Mouse (Mus musculus) common myeloid progenitor, adult 5-6 weeks (primary cell): ENCODE results near the gene Lypd6. TPM values are rescaled to one million over a fixed set of nuclear protein-coding genes. Genes with fewer than 3 reads are reported as not detected.

Experiments used
- ATAC-seq: replicated peaks from 2 replicates; pipeline ENCODE4 v1.8.0; 2016; ENCODE audit warnings: low read depth, mild to moderate bottlenecking, moderate TSS enrichment, inconsistent platforms; ENCODE audit not compliant: poor library complexity, severe bottlenecking
- total RNA-seq: library from RNA; stranded (forward); fragments of 200-1000, 187-1606 nt; gene quantifications from 2 replicates; pipeline ENCODE4 v1.2.3, GENCODE M21; 2017

Lypd6 gene
- total RNA-seq, 1 experiment from 2014 or later: not detected

DNA sequence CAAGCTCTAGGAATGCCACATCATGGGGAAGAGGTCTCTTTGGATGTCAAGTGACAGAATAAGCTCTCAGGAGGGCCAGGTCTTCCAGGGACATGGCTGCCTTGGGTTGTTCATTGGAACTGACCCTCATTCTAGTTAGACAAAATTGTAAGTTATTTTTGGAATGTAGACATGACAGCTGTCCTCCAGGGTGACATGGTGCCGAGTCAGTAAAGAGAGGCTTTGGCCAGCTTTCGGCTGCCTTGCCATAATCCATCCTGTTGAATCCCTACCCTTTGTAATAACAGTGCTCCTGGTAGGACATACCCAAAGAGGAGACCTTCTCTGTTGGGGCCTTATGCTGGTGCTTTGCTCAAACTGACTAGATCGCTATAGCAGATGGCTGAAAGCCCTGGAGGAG is 39.8 kb downstream of the Lypd6 start:
- no peak for ATAC-seq

DNA sequence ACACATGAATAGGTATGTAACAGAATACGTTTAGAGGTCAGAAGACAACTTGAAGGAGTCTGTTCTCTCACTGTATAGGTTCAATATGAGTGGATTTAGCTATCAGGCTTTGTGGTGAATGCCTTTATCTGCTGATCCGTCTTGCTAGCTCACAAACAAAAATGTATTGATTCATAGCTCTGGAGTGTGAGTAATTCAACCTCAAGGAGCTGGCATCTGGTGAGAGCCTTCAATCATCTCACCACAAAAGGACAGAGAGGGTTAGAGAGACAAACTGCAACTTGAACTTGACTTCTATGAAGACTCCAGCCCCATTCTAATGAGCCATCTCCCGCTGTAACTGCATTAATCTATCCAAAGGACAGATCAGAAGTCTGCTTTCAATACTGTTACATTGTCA is 40.6 kb downstream of the Lypd6 start:
- ATAC-seq: no peak

DNA sequence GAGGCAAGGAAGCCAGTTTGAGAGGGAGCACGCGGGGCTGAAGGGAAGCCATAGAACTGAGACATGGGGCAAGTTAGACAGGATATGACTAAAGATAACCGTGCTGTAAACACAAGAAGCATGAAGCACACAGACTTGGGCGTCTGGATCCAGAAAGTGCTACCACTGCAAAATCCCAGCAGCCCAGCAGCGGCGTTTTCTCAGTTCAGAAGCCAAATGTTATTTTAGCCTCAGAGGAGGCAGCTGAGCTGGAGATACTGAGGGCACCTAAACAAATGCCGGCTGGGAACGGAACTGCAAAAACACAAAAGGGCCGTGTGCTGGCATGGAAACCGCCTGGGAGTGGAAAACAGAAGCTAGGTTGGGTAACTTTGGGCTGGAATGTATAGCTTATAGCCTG is 43.9 kb downstream of the Lypd6 start:
- ATAC-seq: 0 out of 2 replicates have a peak, but pooled peaks have one; percentile 17

- ATAC-seq: no peak
These were observed 44.9 kb downstream of the Lypd6 start for GRCm38 (mm10) chr2:50111169-50111568.

- peak; percentile 71 for ATAC-seq
These were observed 45.4 kb downstream of the Lypd6 start for GRCm38 (mm10) chr2:50111609-50112008.

GRCm38 (mm10) chr2:50112427-50112826 is 46.2 kb downstream of the Lypd6 start:
- peak; percentile 80 for ATAC-seq

DNA sequence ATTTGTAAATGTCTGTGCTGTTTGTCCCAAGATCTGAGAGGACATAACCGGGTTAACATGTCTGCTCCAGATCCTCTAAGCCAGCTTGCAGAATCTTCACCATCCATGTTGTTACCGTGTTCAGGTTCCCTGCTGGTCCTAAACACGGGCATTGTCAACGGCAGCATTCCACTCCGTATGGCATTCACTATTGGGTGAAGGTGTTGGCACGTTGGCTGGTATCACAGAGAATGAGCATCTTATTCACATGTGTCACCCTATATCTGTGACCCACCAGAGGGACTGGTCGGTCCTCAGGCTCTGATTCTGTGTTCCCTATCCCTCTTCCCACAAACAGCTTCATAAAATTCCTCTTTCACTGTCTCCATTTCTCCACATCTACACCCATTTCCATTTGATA is 52.9 kb downstream of the Lypd6 start:
- ATAC-seq: no peak

- no peak for ATAC-seq
These were observed 54.6 kb downstream of the Lypd6 start for GRCm38 (mm10) chr2:50120839-50121238.

DNA sequence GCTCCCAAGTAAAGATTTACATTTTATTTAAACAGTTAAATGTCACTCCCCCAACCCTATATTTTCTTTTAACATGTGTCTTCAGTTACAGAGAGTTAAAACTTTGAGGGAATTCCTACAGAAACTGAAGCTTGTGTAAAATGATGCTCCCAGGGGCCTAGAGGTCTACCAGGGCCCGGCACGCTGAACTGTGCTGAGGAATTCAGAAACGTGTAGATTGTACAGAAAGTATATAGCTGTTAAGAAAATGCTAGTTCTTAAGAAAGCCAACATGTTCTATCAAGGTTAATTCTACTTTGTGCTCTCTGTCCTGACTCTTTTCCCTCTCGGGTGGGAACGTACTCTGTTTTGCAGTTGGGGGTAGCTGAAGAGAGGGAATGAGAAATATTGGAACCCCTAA is 57.1 kb downstream of the Lypd6 start:
- no peak for ATAC-seq

DNA sequence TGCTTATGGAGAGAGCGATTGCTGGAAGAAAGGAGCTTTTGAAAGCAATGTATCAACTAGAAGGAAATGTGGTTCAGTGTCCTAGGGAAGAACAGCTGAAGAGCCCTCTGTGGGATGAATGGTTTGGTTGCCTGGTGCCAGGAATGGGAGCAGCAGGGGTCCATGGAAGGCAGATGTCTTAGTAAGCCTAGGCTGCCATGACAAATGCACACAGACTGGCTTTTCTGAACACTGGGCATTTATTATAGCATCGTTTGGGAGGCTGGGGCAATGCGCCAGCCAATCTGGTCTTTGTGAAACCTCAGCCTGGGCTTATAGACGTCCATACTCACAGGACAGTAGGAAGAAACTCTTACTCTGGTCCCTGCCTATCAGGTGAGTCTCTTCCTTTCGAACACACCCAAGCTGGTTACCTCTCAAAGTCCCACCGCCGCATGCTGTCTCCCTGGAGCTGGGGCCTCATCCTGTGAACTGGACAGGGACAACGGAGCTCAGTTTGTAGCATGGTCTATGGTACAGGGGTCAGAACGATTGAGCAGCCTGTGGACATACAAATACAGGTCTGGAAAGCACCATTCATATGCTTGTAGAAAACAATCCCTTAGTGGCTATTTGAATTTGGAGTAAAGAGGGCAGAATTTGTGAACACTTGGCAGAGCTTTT is 61.4 kb downstream of the Lypd6 start:
- no peak for ATAC-seq

DNA sequence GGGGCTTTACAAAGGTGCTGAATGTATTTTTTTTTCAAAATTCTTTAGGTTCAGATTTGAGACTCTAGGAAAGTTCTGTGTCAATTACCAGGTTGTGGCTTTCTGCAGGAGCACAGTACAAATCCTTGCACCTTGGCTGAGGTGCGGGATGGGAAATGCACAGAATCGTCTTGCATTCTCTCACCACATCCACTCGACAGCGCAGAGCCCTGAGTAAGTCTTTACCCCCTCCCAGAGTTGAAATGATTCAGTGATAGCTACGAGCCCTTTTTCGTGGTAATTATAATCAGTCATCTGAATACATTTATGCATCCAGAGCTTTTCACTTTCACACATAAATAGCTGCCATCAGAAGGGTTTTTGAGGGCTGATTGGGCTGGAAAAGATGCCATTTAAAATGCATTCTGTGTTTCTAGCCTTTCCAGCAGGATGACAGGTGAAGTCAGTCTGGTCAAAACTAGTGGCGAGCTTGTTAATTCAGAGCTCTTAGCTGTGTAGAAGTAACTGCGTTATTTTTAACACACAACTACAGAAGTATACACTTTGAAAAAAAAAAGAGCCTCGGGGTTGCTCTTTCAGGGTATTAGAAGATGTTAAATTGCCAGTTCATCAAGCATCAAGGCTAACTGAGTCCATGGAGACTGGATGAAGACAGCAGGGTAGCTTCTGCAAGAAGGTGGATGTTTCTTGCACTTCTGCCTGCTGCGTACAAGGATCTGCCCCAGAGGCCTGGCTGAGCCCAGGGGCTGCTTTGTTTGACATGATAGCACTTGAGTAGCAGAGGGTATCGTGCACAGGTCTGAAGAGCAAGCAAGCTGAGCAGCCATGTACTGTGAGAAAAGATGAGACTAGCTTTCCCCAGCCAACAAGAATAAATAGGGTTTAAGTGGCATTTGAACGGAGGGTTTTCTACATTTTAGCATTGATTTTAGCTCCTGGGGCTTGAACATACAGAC is 62.4 kb downstream of the Lypd6 start:
- no peak for ATAC-seq

DNA sequence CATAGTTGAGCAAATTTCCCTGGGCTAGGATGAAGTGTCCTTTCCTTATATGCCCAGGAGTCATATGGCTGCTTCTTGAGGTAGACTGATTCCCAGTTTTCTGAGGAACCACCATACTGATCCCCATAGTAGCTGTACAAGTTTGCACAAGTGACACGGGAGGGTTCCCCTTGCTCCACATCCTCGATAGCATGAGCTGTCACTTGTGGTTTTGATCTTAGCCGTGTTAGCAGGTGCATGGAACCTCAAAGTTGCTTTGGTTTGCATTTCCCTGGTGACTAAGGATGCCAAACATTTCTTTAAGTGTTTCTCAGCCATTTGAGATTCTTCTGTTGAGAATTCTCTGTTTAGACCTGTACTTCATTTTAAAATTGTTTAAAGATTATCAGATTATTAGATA is 64.4 kb downstream of the Lypd6 start:
- ATAC-seq: no peak

DNA sequence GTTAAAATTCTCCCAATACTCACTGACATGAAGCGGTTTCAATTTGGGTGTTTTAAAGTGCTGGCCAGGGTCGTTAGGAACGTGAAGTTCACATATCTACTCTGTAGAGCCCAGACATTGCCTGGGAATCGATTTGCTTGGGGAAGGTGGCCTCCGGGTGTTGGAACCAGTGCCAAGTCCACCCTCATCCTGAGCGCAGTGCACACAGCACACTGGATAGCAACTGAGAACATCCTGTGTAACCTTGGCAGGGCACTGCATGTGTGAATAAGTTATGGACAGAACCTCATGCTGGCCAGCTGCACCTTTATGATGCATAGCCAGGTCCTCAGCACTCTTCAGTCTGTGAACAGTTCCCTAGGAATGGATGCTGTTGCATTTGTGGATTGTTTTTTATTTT is 77.4 kb downstream of the Lypd6 start:
- ATAC-seq: no peak

DNA sequence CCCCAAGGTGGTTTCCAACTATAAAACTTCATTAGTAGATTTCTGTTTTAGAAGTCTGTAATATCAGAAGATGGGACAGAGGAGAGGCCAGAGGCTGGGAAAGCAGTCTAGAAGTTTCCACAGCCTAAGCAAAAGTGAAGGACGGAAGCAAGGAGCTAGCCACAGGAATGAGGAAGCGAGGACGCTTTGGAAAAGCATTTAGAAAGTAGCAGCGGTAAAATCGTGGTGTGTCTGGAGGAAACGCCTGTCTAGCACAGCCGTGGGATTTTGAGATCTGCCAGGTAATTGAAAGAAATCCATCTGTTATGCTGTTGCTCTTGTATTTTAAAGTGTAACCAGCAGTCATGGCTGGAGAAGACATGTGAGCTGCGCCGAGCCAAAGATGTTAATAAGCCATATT is 81.1 kb downstream of the Lypd6 start:
- ATAC-seq: peak; percentile 71; the same call in 1 of the 2 replicates

DNA sequence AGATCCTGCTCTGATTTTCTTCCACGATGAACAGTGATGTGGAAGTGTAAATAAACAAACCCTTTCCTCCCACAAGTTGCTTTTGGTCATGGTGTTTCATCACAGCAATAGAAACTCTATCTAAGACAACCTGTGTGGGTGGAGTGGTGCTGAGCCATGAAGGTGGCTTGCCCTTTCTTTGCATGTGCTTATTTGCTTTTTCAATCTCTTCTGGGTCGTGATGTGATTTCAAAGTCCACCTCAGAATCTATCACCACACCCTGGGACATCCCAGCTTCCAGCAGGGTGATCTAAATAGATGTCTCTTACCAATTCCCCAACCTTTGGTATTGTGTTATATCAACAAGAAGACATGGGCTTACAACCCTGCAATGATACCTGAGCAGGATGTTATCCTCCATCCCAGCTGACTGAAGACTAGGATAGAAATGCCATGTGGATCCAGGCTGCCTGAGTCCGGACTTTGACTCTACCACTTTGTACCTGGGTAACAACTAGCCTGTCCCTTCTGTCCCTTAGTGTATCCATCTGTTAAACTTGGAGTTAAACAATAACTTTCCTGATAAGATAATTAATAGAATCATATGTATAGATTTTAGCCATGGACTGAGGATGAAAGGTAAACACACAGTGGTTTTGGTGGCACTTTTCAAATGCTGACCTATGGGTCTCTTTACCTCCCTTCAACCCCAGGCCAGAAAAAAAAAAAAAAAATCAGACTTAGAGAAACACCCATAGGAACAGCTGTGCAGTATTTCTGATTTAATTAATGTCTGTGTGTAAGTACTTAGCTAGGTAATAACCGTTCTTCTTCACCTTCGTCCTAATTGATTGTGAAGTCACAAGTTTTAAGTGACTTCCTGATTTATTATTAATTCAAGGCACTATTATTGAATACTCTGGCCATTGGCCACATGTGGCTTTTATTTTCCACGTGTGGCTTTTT is 83.3 kb downstream of the Lypd6 start:
- no peak for ATAC-seq

DNA sequence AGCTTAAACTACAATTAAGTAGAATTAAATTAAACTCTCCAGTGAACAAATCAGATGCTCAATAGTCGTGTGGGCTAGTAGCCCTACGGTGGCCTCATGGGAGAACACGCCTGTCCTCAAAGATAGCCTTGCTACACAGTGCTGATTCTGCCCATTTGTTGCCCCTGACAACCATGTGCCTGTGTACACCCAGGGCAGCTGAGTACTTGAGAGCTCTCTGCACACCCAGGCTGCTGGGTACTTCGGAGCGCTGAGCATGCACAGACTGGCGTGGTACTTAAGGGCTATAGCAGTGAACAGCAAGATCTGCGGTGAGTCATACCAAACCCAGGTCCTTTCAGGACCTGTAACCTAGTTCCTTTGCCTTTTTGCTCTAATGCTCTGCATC is 84.0 kb downstream of the Lypd6 start:
- no peak for ATAC-seq

DNA sequence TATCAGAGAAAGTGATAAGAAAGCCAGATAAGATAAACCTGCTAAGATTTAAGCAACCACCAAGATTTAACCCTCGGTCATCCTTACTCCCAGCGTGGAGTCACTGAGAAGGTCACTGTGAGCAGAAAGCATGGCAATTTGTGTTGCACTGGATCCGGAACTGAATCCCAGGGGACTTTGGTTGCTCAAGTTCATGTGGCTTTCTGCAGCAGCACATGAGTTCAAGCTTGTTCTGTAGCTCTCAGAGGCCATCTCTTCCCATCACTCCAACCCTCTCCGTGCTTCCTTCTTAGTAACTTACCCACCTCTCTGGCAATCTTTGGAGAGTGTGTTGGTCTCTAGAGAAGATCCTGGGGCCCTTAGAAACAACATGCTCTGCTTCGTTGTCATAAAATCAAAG is 84.6 kb downstream of the Lypd6 start:
- ATAC-seq: no peak

GRCm38 (mm10) chr2:50151401-50151800 is 85.2 kb downstream of the Lypd6 start:
- ATAC-seq: no peak

DNA sequence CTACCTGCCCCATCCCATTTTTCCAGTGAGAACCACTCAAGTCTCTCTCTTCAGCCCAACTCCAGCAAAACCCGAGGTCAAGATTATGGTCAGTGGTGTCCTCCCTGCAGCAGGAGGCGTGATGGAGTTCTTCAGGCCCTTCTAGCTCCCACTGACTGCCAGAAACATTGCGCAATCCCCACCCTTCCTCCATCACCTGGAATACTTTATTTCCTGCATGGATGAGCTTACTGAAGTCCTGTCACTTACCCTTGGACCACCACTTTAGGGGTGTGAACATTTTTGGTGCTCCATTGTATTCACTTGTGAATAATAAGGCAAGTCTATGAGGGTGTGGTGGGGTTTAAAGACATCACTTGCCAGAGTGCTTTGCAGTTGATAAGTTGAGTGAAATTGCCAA is 85.7 kb downstream of the Lypd6 start:
- no peak for ATAC-seq

DNA sequence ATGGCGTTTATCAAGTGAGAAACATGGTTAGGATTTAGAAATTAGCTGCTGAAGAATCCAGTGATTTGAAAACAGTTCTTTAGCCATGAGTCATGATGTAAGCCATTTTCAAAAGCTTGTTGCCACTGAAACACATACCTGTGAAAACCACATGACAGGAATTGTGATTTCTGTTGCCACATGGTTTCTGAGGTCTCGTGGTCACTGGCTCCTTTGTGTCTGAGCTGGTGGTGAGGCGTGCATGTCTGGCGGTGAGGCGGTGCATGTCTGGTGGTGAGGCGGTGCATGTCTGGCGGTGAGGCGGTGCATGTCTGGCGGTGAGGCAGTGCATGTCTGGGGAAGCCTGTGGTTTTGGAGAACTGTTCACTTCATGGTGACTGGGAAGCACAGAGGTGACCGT is 89.8 kb downstream of the Lypd6 start:
- no peak for ATAC-seq
